Mouse (Mus musculus) neural tube, embryonic 10.5 days (tissue): ENCODE measurements at regions not wholly inside any gene's neighbourhood (a gene's known extent, or its start where the extent isn't known, plus 50 kb on each side); places are given as distances from the start of the nearest gene placed in this dataset.

ENCODE experiments used
- DNase-seq: peaks from one replicate; pipeline ENCODE4 v3.0.0-alpha.2; 2017; ENCODE audit warnings: low spot score; ENCODE audit errors: extremely low spot score

GRCm38 (mm10) chr6:135610504-135611096, 248.3 kb downstream of the Emp1 start:
- no peak for DNase-seq

- no peak for DNase-seq
These were observed 265.6 kb downstream of the Emp1 start for GRCm38 (mm10) chr6:135627928-135628327.

- DNase-seq, result no peak
These were observed 266.9 kb downstream of the Emp1 start for GRCm38 (mm10) chr6:135629236-135629635.

- no peak for DNase-seq
These were observed 270.3 kb downstream of the Emp1 start for GRCm38 (mm10) chr6:135632671-135633070.

GRCm38 (mm10) chr6:135636648-135637047, 274.3 kb downstream of the Emp1 start:
- no peak for DNase-seq

- no peak for DNase-seq
These were observed 280.4 kb downstream of the Emp1 start for GRCm38 (mm10) chr6:135642711-135643110.

GRCm38 (mm10) chr6:135646177-135646576, 283.8 kb downstream of the Emp1 start:
- no peak for DNase-seq

GRCm38 (mm10) chr6:135653002-135653401, 290.7 kb downstream of the Emp1 start:
- DNase-seq, result no peak

- DNase-seq, result no peak
These were observed 300.0 kb downstream of the Emp1 start for GRCm38 (mm10) chr6:135662386-135662785.

GRCm38 (mm10) chr6:135662801-135663537, 300.6 kb downstream of the Emp1 start:
- no peak for DNase-seq
